Mouse (Mus musculus) MEL (cell line): ENCODE measurements at regions not wholly inside any gene's neighbourhood (a gene's known extent, or its start where the extent isn't known, plus 50 kb on each side); places are given as distances from the start of the nearest gene placed in this dataset.

Source experiments
- NRF1 ChIP-seq: IDR thresholded peaks from 2 replicates; pipeline ENCODE4 v1.6.1; 2014; ENCODE audit warnings: low read depth, mild to moderate bottlenecking, inconsistent platforms, low read length, improper control_type of control experiment, moderate library complexity; ENCODE audit not compliant: poor library complexity, insufficient read depth, severe bottlenecking
- RAD21 ChIP-seq: IDR thresholded peaks from 2 replicates; pipeline ENCODE4 v1.6.1; 2011; ENCODE audit warnings: mild to moderate bottlenecking, low read depth, low read length, improper control_type of control experiment

DNA sequence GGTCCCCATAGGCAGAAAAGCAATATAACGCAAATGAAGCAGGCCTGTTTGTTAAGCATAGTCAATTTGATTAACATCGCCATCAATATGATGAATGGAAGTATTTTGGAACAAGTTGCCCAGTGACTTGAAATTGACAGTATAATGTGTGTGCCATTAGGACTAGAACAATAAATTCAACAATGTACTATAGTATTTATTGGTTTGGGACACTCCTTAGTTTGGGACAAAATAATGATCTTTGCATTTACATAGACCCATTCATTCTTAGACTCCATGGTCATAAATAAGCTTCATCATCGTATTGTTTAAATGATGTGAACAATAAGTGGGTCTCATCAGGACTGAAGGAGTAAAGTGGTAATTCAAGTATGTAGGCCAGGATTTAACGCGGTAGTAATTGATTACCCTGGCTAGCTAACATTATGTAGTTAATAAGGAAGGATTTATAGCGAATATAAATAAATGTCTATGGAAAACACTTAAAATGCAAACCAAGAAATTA is 2933.6 kb upstream of the 5930422O12Rik start:
- no peak for TF ChIP-seq NRF1
- TF ChIP-seq RAD21 = no peak
